Mouse (Mus musculus) gastrocnemius, postnatal 25 days (tissue): ENCODE measurements around the gene Slc6a13. TPM values are rescaled to one million over a fixed set of nuclear protein-coding genes. Genes with fewer than 3 reads are reported as not detected.

Source experiments
- DNase-seq: peaks from one replicate; pipeline ENCODE4 v3.0.0; 2022
- long read RNA-seq, 2 experiments: library from polyadenylated mRNA; stranded (forward); transcript quantifications; one replicate each; pipeline ENCODE4 v2.0.0; 2021
- total RNA-seq, 2 experiments: library from RNA; stranded (reverse); gene quantifications; 1 replicate in 1 of 2; 2 replicates in 1 of 2; pipeline ENCODE4 v1.2.3; 2021

Slc6a13 gene
- under 1 TPM; 0.79 to 0.86 TPM for total RNA-seq
- long read RNA-seq, experiment 1 = 0 reads
- long read RNA-seq, experiment 2, partial matches to known transcripts = 0 of 1 reads
- long read RNA-seq, experiment 2, other reads (novel, unspliced or antisense) = 0 of 1 reads

DNA sequence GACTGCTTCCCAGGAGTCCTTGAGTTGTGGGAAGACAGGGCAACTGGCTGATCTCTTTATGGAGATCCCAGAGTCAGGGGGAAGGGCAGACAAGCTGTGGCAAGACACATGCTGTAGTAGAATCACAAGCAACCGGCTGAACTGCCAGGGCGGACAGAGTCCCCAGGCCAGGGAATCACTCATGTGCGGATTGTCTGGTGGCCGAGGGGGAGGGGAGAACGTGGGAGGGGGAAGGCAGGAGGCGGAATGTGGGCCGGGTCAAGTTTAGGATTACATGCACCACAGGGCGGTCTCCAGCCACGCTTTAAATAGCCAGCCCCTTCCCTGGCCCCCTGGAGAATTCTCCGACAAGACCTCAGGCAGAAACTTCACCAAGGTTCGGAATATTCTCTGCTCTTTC, at the start of gene Slc6a13:
TSS of gene Slc6a13 (plus strand) at position 274 of the 400 bp plus-strand sequence.
- DNase-seq = peak; percentile 18

DNA sequence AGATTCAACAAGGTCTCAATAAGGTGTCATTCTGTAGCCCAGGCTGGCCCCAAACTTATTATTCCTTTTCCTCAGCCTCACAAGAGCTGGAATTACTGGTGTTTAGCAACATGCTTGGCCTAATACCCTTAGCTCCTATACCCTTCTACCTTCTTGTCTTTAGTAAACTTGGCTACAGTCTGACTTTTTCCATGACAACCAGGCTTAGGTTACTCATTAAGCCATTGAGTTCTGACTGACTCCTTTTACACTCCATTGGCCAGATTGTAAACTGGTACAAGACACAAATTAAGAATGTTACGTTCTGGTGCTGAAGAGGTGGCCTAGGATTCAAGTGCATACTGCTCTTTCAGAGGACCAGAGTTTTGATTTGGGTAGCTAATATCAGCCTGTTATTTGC, 49.6 kb upstream of the Slc6a13 start:
- DNase-seq = no peak

DNA sequence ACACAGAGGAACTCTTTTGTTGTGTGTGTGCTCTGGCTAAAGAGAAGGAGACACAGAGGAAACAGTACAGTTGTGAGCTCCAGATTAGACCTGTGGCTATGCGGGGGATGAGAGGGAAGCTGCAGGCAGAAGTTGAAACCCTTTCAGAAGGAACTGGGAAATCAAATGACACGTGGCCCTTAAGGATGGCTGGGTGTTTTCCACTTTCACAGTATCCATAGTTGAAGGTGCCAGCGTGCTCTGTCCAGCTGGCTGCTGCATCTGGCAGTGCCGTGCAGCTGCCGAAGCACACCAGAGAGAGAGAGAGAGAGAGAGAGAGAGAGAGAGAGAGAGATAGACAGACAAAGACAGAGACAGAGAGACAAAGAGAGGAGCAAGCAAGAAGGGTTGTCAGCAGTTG, 48.8 kb upstream of the Slc6a13 start:
- DNase-seq = no peak

DNA sequence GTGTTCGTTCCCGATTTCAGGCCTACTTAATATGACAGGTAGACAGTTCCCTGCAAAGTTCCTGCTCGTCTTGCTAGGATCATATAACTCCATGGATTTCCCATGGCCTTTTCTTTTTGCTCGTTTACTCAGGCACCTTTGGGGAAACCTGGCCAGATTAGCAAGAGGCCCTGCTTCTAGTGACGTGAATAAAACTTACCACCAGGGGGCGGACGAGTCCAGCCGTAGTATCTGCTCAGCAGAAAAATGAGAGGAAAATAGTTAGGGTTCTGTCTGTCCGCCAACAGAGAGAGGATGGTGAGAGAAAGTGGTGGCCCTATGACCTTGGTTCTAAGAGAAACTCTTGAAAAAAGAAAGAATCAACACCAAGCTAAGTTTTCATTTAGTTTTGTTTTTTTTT, 39.5 kb upstream of the Slc6a13 start:
- peak; percentile 21 for DNase-seq

DNA sequence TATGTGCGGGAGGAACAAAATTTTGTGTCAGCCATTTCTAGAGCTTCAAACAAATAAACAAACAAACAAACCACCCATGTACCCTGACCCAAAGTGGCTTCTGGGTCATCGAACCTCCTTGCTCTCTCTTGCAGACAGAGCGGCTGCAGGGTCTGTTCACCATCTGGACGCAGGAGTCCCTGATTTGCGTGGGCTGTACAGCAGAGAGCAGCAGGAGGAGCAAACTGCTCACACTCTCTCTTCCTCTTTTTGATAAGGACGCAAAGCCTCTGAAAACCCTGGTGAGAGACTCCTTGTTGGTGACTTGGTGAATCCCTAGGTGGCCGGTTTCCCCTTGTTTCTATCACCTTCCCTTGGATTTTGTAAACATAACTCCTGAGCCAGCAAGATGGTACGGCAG, 38.8 kb upstream of the Slc6a13 start:
- no peak for DNase-seq

- DNase-seq = no peak
These were observed 38.0 kb upstream of the Slc6a13 start for GRCm38 (mm10) chr6:121262004-121262403.

DNA sequence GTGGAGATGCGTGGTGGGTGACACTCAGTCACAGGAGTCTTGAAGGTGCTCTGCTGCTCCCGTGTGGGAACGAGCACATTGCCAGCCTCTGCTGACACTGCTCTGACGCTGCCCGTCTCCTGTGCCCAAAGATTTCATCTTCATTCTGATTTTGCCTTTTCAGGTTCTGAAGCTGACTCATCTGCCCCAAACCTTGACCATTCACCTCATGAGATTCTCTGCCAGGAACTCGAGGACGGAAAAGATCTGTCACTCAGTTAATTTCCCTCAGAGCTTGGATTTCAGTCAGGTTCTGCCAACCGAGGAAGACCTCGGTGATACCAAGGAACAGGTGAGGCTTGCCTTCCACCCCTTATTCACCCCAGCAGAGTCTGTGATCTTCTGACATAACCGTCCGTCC, 37.5 kb upstream of the Slc6a13 start:
- no peak for DNase-seq

DNA sequence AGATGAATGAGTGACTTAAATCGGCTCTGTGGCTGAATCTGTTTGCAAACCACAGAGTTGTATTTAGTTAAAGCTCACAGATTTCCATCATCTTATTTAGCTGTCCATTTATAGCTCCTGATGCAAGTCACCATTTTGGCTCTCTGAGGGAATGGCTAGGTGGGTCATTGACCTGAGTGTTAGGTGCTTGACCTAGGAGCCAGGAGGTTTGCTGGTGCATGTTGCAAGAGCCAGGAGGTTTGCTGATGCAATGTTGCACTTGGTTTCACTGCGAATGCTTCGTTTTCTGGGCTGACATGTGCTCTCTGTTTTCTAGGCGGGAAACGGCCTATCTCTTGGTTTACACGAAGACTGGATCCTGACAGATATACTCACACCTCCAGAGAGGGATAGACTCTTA, 29.9 kb upstream of the Slc6a13 start:
- DNase-seq = no peak

DNA sequence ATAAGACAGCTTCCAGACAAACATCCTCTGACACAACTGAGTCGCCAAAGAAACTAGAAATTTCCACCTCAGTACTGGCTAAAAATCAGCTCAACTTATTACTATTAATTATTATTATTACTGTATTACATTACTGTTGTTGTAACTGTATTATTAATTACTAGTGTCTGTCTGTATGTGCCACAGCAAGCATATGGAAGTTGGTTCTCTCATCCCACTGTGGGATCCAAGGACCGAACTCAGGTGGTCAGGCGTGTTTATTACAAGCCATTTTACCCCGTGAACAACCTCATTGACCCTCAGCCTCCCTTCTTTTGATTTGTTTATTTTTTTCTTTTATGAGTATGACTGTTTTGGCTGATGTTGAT, 28.3 kb upstream of the Slc6a13 start:
- DNase-seq = no peak

DNA sequence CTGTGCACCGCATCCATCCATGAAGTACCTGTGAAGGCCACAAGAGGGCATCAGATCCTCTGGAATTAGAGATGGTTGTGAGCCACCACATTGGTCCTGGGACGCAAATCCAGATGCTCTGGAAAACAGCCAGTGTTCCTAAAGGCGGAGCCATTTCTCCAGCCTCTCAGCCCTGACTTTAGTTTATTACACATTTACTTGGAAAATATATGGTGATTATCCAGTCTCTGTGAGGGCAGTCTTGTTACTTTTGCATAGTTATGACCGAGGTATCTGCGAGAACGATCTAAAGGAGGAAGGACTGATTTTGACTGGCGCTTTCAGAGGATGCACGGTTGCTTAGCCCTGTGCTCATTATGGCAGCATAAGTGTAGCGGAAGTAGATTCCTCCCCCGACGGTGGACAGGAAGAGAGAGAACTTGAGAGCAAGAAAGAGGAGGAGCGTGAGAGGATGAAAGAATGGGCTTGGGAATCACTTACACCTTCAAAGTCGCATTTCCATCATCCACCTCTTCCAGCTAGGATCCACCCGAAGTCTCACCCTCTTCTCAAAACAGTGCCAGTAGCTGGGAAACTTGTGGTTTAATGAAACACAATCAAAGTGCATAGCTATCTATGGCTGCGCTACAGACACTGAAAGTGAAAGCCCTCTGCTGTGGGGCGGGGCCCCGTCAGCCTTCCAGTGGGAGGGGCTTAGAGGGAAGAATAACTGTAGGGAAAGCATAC, 27.8 kb upstream of the Slc6a13 start:
- peak; percentile 61 for DNase-seq

GRCm38 (mm10) chr6:121274356-121274755, 25.7 kb upstream of the Slc6a13 start:
- no peak for DNase-seq

DNA sequence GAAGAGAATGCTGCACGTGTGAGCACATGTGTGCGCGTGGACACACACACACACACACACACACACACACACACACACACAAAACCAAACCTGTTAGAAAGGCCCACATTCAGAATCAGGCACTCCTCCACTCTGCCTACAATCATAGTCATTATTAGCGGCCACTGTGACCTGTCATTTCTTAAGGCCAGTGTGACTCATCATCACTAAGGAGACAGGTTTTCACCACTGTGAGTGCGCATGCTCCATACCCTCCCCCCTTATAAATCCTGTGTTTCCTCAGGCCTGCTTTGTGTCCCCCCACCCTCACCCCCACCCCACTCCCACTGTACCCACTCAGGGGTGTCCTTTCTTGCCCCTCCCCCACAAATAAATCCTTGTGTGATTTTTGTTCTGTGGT, 15.9 kb upstream of the Slc6a13 start:
- DNase-seq = no peak

DNA sequence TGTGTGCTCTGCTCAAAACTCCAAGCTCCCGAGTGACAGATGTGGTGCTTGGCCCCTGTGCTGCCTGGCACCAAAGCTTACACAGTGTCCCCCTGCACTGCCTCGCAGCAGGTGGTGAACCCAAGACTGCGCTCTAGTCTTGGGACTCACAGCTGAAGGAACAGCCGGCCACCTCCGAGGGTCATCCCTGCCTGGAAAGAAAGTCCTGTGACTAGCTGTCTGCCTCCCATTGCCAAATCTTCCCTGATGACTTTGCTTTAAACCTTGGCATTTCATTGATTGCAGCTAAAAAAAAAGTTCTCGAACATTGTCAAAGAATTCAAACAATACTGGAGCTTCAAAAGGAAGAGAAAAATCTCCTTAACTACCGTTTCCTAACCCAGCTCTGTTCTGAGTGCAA, 710 bp upstream of the Slc6a13 start:
- DNase-seq = no peak

DNA sequence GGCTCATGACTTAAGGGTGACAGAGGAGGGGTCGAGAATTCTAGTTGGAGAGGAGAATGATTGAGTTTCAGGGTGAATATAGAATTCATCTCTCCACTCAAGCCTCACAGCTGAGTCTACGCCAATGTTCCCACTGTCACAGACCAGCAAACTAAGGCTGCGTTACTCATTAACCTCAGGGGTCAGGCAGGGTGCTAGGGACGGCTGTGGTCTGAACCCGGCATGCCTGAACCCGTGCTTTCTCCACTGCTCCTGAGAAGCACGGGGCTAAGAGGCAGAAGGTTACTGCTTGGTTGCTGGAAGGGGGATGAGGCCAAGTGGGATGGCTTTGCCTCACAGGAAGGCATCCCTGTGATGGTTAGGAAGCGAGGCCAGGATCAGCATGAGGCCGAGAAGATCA, 477 bp downstream of the Slc6a13 start:
- no peak for DNase-seq

DNA sequence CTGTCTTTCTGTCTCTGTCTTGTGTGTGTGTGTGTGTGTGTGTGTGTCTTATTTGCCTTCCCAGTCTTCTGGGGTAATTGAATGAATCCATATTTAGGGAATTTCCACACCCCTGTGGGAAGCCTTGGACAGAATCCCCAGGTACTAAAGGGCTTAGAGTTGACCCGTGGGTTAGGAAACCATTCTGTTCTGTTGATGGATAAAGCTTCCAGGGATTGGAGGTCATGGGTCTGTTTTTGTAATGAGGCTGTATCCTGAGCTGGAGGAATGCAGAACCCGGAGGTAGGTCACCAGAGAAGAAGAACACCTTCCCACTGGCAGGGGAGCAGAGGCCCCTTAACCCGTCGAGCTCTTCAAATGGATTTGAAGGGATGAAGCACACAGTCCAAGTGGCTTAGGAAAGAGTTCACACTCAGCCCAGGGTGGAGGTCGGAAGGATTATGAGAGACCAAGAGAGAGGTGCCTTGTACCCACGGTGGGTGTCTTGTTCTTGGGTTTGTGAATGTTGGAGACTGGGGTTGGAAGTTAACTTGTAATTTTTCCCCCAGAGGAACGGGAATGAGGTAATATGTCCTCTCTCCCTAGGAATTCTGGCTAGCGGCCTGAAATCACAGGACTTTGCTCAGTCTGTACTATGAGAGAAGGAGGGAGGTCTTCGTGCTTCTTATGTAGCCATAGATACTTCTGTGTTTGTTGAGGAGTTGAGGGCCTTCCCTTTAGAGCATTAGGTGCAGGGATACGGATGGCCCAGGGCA, 3.6 kb downstream of the Slc6a13 start:
- DNase-seq = no peak

GRCm38 (mm10) chr6:121304630-121305029, 4.6 kb downstream of the Slc6a13 start:
- DNase-seq = no peak

DNA sequence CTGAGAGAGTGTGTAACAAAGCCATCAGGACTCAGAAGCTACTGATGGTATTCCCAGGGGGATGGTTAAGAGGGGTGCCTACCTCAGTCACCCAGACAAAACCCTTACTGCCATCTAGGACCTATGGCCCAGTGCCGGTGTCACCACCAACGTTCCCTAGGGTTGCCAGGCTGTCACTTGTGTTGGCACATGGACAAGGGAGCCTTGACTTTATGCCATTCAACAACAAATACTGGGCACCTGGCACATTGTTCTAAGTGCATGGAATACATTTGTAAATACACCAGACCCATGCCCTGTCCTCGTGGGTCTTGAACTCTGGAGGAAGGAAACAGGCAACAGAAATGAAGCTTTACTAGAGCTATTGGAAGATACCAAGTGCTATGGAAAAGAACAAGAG, 5.5 kb downstream of the Slc6a13 start:
- no peak for DNase-seq

GRCm38 (mm10) chr6:121310984-121311383, 11.0 kb downstream of the Slc6a13 start:
- DNase-seq = no peak

- DNase-seq = no peak
These were observed 19.1 kb downstream of the Slc6a13 start for GRCm38 (mm10) chr6:121319099-121319498.

- DNase-seq = no peak
These were observed 22.5 kb downstream of the Slc6a13 start for GRCm38 (mm10) chr6:121322381-121323110.

GRCm38 (mm10) chr6:121325298-121325697, 25.3 kb downstream of the Slc6a13 start:
- no peak for DNase-seq

DNA sequence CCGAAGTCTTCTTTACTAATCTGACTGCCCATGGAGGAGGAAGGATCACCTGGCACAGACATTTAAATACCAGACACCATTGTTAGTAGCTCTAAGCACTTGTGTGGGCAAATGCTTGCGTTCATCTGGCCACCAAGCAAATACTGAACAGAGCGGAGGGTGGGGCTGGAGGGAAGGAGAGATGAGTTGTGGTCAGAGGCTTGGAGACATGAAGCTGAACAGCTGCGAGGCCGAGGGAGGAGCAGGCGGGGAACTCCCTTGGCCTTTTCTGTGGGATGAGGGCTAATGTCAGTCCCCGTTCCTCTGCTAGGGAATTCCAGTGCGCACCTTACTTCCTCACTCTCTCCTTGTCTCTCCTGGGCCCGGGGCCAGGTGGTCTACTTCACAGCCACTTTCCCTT, 25.7 kb downstream of the Slc6a13 start:
- DNase-seq = no peak

DNA sequence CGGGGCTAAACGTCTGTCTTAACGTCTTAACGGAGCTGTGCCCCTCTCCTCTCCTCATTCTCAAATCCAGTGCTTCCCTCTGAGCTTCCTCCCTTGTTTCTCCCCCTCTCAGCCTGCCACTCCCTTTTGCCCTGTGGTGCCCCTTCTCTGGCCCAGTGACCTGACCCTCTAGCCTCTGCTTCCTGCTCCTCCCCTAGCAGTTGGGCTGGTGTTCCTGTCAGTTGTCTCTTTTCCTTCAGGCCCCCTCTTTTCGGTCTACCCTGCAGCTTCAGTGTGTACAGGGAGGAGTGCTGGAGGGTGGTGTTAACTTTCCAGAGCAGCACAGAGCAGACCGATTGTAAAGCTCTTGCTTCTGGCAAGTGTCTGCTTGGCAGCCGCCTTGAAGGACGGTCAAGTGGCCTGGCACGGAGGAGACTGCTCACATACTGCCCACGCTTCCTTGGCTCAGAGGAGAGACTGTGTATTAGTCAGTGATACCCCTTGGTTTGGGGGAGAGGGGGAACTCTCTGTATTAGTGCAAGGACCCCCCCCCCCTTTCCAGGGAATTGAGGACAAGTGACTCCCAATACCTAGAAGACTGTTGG, 26.6 kb downstream of the Slc6a13 start:
- peak; percentile 49 for DNase-seq
